Mouse (Mus musculus) liver, postnatal 0 days (tissue): ENCODE results near the gene Mylip. TPM values are rescaled to one million over a fixed set of nuclear protein-coding genes. Genes with fewer than 3 reads are reported as not detected.

Source experiments
- ATAC-seq: fragments of 200-750 bp; cut with Nextera tagmentation; 2 replicates; pipeline ENCODE4 v1.8.0; 2017; ENCODE audit warnings: mild to moderate bottlenecking, moderate library complexity
- DNase-seq: peaks from one replicate; pipeline ENCODE4 v3.0.0-alpha.2; 2016
- H3K27ac ChIP-seq: fragments of 300-500 bp; sonication (generic); 2 replicates; pipeline ENCODE4 v1.5.1; 2014; ENCODE audit warnings: antibody characterized with exemption, moderate library complexity, mild to moderate bottlenecking, low read depth
- H3K27me3 ChIP-seq: fragments of 300-500 bp; sonication (generic); 2 replicates; pipeline ENCODE4 v1.6.1; 2014; ENCODE audit warnings: low read length, control low read depth, mixed read lengths; ENCODE audit not compliant: insufficient read depth
- H3K36me3 ChIP-seq: fragments of 300-500 bp; sonication (generic); replicated peaks from 2 replicates; pipeline ENCODE4 v1.6.1; 2014; ENCODE audit warnings: mild to moderate bottlenecking, control low read depth, low read length, moderate library complexity, mixed read lengths; ENCODE audit not compliant: insufficient read depth
- H3K4me1 ChIP-seq: fragments of 300-500 bp; sonication (generic); 2 replicates; pipeline ENCODE4 v1.6.1; 2014; ENCODE audit warnings: antibody characterized with exemption, mild to moderate bottlenecking, control low read depth; ENCODE audit not compliant: insufficient read depth
- H3K4me2 ChIP-seq: fragments of 300-500 bp; sonication (generic); 2 replicates; pipeline ENCODE4 v1.6.1; 2014; ENCODE audit warnings: low read depth, mild to moderate bottlenecking, low read length, moderate library complexity, mixed read lengths
- H3K4me3 ChIP-seq: fragments of 300-500 bp; sonication (generic); 2 replicates; pipeline ENCODE4 v1.5.1; 2014; ENCODE audit warnings: low read depth, low read length
- H3K9ac ChIP-seq: fragments of 300-500 bp; sonication (generic); replicated peaks from 2 replicates; pipeline ENCODE4 v1.6.1; 2014; ENCODE audit warnings: mild to moderate bottlenecking, moderate library complexity
- H3K9me3 ChIP-seq: fragments of 300-500 bp; sonication (generic); 2 replicates; pipeline ENCODE4 v1.6.1; 2016; ENCODE audit warnings: mild to moderate bottlenecking, control low read depth, low read length, mixed read lengths
- CTCF ChIP-seq: sonication (generic); IDR thresholded peaks from 2 replicates; pipeline ENCODE4 v1.5.1; 2016; ENCODE audit warnings: antibody characterized with exemption, low read depth
- EP300 ChIP-seq: IDR thresholded peaks from 2 replicates; pipeline ENCODE4 v1.6.1; 2016; ENCODE audit warnings: antibody characterized with exemption, low read depth, mild to moderate bottlenecking
- WGBS: fragments of 180-500 bp; shearing (Covaris S2); extraction: QIAGEN DNeasy Blood & Tissue Kit; methylation state at CpG from one replicate; pipeline ENCODE4 v1.1.7; 2014; ENCODE audit not compliant: insufficient replicate concordance; 5-methylcytosine and 5-hydroxymethylcytosine counted together
- polyA plus RNA-seq: library from polyadenylated mRNA; unstranded; fragments of >200 nt; fragmentation: Nextera tagmentation; extraction: Ambion mirVana; gene quantifications from 2 replicates; pipeline ENCODE4 v1.2.1, GENCODE M21; 2015

Mylip gene
- polyA plus RNA-seq, 1 experiment from 2014 or later, result 7.4 TPM

GRCm38 (mm10) chr13:45413066-45413465 lies 23.5 kb downstream of the Mylip start:
- peaks cover 3% of the 10 kb centered on the region; the same call in 1 of the 2 replicates for H3K4me1 ChIP-seq
- H3K4me3 ChIP-seq, result no peak overlapping the region
- ATAC-seq, result no peak
- WGBS, result 79% methylated on average over 1 of the region's 1 CpGs
- DNase-seq, result no peak
- no peak overlapping the region for H3K4me2 ChIP-seq
- no peaks in the 10 kb centered on the region for H3K9me3 ChIP-seq
- H3K9ac ChIP-seq, result no peak overlapping the region
- H3K36me3 ChIP-seq, result peaks cover 42% of the 10 kb centered on the region
- H3K27me3 ChIP-seq, result peaks cover 22% of the 10 kb centered on the region; the same call in 1 of the 2 replicates
- TF ChIP-seq CTCF, result peak; percentile 33
- TF ChIP-seq EP300, result no peak
- H3K27ac ChIP-seq, result no peak overlapping the region

DNA sequence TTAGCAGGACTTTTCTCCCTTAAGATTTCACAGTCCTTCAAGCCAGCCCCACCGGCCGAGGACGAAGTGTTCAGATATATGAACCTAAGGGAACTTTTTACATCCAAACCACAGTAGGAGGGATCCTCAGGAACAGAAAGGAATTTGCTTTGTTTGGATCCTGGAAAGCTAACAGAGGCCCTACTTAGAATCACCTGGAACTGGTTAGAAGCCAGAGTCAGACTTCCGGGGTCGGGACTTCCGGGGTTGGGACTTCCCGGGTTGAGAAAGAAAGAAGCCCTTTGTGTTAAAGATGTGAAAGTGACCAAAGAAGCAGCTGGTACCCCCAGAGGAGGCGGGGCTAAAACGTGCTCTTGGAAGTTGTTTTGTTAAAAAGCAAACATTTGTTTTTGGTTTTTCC lies 24.5 kb downstream of the Mylip start:
- ATAC-seq (no peak), DNase-seq (no peak)
- no peak for TF ChIP-seq EP300
- no peak for TF ChIP-seq CTCF
- H3K9me3 ChIP-seq, result no peaks in the 10 kb centered on the region
- peaks cover 32% of the 10 kb centered on the region for H3K36me3 ChIP-seq
- no peak overlapping the region for H3K9ac ChIP-seq
- peaks cover 21% of the 10 kb centered on the region; the same call in 1 of the 2 replicates for H3K27me3 ChIP-seq
- H3K4me1 ChIP-seq, result peaks cover 3% of the 10 kb centered on the region; the same call in 1 of the 2 replicates
- WGBS, result 67% methylated on average over 9 of the region's 9 CpGs
- H3K4me2 ChIP-seq, result no peak overlapping the region
- H3K4me3 ChIP-seq, result no peak overlapping the region
- no peak overlapping the region for H3K27ac ChIP-seq

DNA sequence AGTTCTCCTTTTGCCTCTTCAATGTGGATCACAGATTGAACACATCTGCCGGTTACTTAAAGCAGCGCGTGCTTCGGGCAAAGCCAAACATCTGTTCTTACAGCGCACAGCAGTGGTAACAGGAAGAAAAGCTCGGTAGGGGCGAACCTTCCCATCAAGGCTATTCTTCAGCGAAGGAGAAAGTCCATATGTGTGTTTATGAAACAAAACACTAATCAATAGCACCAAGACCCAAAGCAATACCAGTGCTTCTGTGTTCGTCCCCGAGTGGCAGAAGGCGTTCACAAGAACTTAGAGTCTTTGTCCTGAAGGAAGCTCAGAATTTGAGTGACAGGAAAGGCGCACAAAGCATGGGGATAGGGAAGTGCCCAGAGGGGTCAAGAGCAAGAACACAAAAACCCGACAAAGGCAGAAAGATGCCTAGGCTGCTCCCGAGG lies 27.1 kb downstream of the Mylip start:
- Histone ChIP-seq H3K27ac (no peak overlapping the region), H3K4me1 (peaks cover 3% of the 10 kb centered on the region; the same call in 1 of the 2 replicates), H3K36me3 (peaks cover 9% of the 10 kb centered on the region), H3K9me3 (no peaks in the 10 kb centered on the region), H3K27me3 (peaks cover 28% of the 10 kb centered on the region; the same call in 1 of the 2 replicates), H3K4me3 (no peak overlapping the region), H3K9ac (no peak overlapping the region), H3K4me2 (no peak overlapping the region)
- WGBS, result 44% methylated on average over 14 of the region's 14 CpGs
- DNase-seq, result no peak
- ATAC-seq, result no peak
- no peak for TF ChIP-seq CTCF
- TF ChIP-seq EP300, result no peak

- H3K4me3 ChIP-seq, result no peak overlapping the region
- no peak for ATAC-seq
- H3K36me3 ChIP-seq, result no peaks in the 10 kb centered on the region
- no peaks in the 10 kb centered on the region for H3K9me3 ChIP-seq
- DNase-seq, result no peak
- H3K4me1 ChIP-seq, result peaks cover 2% of the 10 kb centered on the region; the same call in 1 of the 2 replicates
- peaks cover 28% of the 10 kb centered on the region; the same call in 1 of the 2 replicates for H3K27me3 ChIP-seq
- WGBS, result 70% methylated on average over 12 of the region's 12 CpGs
- H3K4me2 ChIP-seq, result no peak overlapping the region
- H3K9ac ChIP-seq, result no peak overlapping the region
- H3K27ac ChIP-seq, result no peak overlapping the region
- TF ChIP-seq CTCF (no peak), EP300 (no peak)
Measured at GRCm38 (mm10) chr13:45418986-45419385, 29.4 kb downstream of the Mylip start.

DNA sequence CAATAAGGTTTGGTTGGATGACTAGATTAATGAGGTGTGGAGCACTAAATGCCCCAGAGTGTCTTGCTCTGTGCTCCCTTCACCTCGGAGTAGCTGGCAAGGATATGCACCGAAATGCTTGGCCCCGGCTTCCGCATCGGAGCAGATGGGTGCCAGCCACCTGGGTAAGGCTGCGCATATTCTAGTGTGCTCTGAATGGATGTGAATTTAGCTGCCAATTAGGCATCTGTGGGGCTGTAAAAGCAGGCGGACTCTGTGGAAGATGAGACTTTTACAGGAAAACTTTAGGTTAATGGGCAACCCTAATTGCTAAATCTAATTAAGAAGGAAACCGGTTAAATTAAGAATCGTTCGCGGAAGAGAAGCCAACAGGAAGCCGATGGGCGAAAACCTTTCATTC lies 32.7 kb downstream of the Mylip start:
- no peak overlapping the region for H3K27ac ChIP-seq
- no peak overlapping the region for H3K4me3 ChIP-seq
- H3K9me3 ChIP-seq, result no peaks in the 10 kb centered on the region
- H3K4me1 ChIP-seq, result no peaks in the 10 kb centered on the region
- DNase-seq, result no peak
- no peak overlapping the region for H3K9ac ChIP-seq
- H3K27me3 ChIP-seq, result peaks cover 19% of the 10 kb centered on the region; the same call in 1 of the 2 replicates
- ATAC-seq, result no peak
- WGBS, result 90% methylated on average over 13 of the region's 13 CpGs
- TF ChIP-seq CTCF, result no peak
- no peak for TF ChIP-seq EP300
- H3K36me3 ChIP-seq, result no peaks in the 10 kb centered on the region
- no peak overlapping the region for H3K4me2 ChIP-seq

GRCm38 (mm10) chr13:45422709-45423108 lies 33.2 kb downstream of the Mylip start:
- no peak overlapping the region for H3K9ac ChIP-seq
- DNase-seq, result no peak
- ATAC-seq, result no peak
- no peaks in the 10 kb centered on the region for H3K36me3 ChIP-seq
- H3K27me3 ChIP-seq, result peaks cover 16% of the 10 kb centered on the region; the same call in 1 of the 2 replicates
- 75% methylated on average over 5 of the region's 5 CpGs for WGBS
- H3K4me1 ChIP-seq, result no peaks in the 10 kb centered on the region
- H3K9me3 ChIP-seq, result no peaks in the 10 kb centered on the region
- H3K4me3 ChIP-seq, result no peak overlapping the region
- no peak overlapping the region for H3K4me2 ChIP-seq
- no peak overlapping the region for H3K27ac ChIP-seq
- TF ChIP-seq CTCF (no peak), EP300 (no peak)
